Mouse (Mus musculus): ENCODE measurements around the gene Utp11.

GRCm38 (mm10) chr4:124674334-124675032 is 18.9 kb downstream of the Utp11 start:
- TF ChIP-seq CTCF (IDR thresholded peaks at IDR 0.05; ENCODE audit: extremely low read depth, insufficient read length, insufficient replicate concordance, low read depth, low read length) (no peak), POLR2A (IDR thresholded peaks at IDR 0.05; ENCODE audit: low read depth, low read length) (no peak)
